Mouse (Mus musculus) lung, adult 2 months (tissue): ENCODE results near the gene Trp53bp1.

Experiments
- CTCF ChIP-seq: fragments of 200-500 bp; IDR thresholded peaks from 2 replicates; pipeline ENCODE4 v1.5.1; 2011; ENCODE audit warnings: mild to moderate bottlenecking, low read length, control low read depth; ENCODE audit not compliant: insufficient read depth
- POLR2A ChIP-seq: fragments of 200-500 bp; IDR thresholded peaks from 2 replicates; pipeline ENCODE4 v1.6.1; 2011; ENCODE audit warnings: low read depth, mild to moderate bottlenecking, control low read depth, low read length, borderline replicate concordance; ENCODE audit errors: extremely low read depth

- TF ChIP-seq POLR2A (no peak), CTCF (no peak)
Measured at GRCm38 (mm10) chr2:121204276-121204675, 66.9 kb downstream of the Trp53bp1 start.
